Mouse (Mus musculus): ENCODE data around the gene Gm6583. TPM values are rescaled to one million over a fixed set of nuclear protein-coding genes. Genes with fewer than 3 reads are reported as not detected.

Gm6583 gene
- polyA plus RNA-seq (2012; rRNA removed), result 0.08 and 0.09 TPM in 2 replicates

DNA sequence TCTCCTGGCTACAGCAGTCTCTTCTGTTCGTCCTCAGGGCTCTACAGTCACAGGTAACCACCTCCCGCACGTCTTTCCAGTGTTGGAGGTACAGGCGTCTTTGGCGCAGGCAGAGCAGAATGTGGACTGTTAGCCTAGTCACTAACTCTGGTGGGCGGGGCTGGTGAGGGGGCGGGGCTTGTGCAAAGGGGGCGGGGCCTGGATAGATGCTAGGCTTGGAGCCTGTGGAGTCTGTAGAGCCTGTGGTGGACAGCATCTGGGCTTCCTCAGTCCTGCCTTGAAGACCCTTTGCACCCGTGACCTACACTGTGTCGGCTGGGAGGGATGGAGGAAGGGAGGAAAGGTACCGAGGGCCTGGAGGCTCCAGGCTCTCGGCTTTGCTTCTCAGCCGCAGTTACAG lies at the start of gene Gm6583:
Gene Gm6583, minus strand, starts transcription at position 124 of the 400 bp plus-strand sequence.

GRCm38 (mm10) chr5:112394779-112395443 lies 39.1 kb upstream of the Gm6583 start, which contains the start of gene Asphd2:
Gene Asphd2, minus strand, starts transcription at chr5:112394866.

DNA sequence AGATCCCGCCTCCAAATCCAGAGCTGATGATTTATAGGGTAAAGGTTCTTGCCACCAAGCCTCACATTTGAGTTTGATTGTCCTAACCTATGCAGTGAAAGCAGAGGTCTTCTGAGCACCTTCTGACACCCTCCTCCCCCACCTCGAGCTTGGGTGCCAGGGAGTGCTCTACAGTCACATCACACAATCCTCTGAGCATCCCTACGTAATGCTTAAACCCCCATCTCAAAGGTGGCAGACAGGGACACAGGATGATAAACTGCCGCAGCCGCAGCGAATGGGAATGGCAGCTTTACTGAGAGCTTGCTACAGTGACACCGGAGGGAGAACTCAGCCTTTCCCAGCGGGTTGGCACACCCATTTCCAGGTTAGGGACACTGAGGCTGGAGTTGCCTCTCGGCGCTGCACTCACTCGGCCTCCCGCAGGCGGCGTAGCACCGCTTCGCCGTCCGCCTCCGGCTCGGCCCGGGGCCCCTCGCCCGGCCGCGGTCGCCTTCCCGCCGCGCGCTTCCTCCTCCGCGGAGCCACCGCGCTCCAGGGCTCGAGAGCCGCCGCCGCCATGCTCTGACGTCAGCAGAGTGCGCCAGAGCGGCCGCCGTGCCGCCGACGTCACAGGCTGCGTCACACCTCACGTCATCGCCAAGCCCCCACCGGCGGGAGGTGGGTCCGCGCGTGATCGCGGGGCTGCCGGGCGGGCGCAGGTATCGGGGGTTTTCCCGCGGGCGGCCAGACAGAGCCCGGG lies 13.2 kb downstream of the Gm6583 start, which contains the start of the genes Srrd and Hps4:
Gene Srrd, minus strand, starts transcription at position 578 of the 742 bp plus-strand sequence.
Gene Hps4, plus strand, starts transcription at position 621 of the 742 bp plus-strand sequence.

DNA sequence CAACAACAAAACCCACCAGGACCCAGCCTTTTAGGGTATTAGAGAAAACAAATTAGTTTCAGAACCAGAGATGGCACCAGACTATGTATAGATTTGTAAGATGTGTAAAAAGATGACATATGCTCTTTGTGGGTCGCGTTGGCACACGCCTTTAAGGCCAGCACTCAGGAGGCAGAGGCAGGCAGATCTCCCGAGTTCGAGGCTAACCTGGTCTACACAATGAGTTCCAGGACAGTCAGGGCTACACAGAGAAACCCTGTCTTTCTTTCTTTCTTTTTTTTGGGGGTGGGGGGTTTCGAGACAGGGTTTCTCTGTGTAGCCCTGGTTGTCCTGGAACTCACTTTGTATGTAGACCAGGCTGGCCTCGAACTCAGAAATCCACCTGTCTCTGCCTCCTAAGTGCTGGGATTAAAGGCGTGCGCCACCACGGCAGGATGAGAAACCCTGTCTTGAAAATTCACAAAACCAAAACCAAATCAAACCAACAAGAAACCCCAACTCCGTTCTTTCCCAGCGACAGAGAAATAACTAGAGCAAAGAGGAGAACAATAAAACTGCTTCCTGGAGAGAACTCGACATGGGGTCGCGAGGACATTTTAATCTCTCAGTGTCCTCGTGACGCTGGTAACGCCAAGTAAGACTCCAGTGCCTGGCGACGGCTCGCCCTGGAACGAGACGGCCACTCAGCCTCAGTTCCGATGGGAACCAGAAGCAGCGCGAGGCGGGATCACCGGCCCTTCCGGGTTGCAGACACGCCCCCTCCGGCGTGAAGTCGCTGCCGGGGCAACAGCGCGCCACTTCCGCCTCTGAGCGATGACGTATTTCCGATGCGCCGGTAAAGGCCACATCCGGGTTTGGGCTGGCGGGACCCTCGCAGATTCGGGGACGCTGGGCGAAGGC lies 30.0 kb downstream of the Gm6583 start, which contains the start of gene Tfip11:
Gene Tfip11, plus strand, starts transcription at position 813 of the 900 bp plus-strand sequence.

Other genes with a start within 250 kb of the Gm6583 start
- 0.43 and 0.47 TPM in 2 replicates for gene Cryba4, start 103.5 kb downstream of the Gm6583 start, polyA plus RNA-seq (2012; rRNA removed)
- gene Crybb1, start 100.2 kb downstream of the Gm6583 start, polyA plus RNA-seq (2012; rRNA removed), result 0.07 TPM in 2 replicates
- gene Tpst2, start 79.3 kb downstream of the Gm6583 start, polyA plus RNA-seq (2012; rRNA removed), result 14.4 and 16.7 TPM in 2 replicates
- 10.7 and 11.0 TPM in 2 replicates for gene Tfip11, start 29.7 kb downstream of the Gm6583 start, polyA plus RNA-seq (2012; rRNA removed)
- 13.6 and 16.6 TPM in 2 replicates for gene Srrd, start 13.0 kb downstream of the Gm6583 start, polyA plus RNA-seq (2012; rRNA removed)
- gene Hps4, start 12.9 kb downstream of the Gm6583 start, polyA plus RNA-seq (2012; rRNA removed), result 8.3 and 9.4 TPM in 2 replicates
- gene Asphd2, start 38.8 kb upstream of the Gm6583 start, polyA plus RNA-seq (2012; rRNA removed), result 0.13 and 0.44 TPM in 2 replicates
- not detected in 2 replicates for gene Gm6588, start 93.4 kb upstream of the Gm6583 start, polyA plus RNA-seq (2012; rRNA removed)
- gene Sez6l, start 221.2 kb upstream of the Gm6583 start, polyA plus RNA-seq (2012; rRNA removed), result 0.02 TPM in 2 replicates